Mouse (Mus musculus): ENCODE measurements around the gene Elp5. TPM values are rescaled to one million over a fixed set of nuclear protein-coding genes. Genes with fewer than 3 reads are reported as not detected.

Elp5 gene
- polyA plus RNA-seq, 1 experiment = 77.6 TPM

GRCm38 (mm10) chr11:69929712-69930111 is 52.6 kb downstream of the Elp5 start:
- Histone ChIP-seq H3K27ac (ENCODE audit: insufficient read depth, low read length) (no peak overlapping the region), H3K27me3 (ENCODE audit: control insufficient read depth, insufficient read depth, low read length, poor library complexity, severe bottlenecking) (no peaks in the 10 kb centered on the region), H3K36me3 (ENCODE audit: control insufficient read depth, insufficient read depth, low read length, poor library complexity, severe bottlenecking) (no peaks in the 10 kb centered on the region), H3K4me3 (ENCODE audit: low read depth, low read length) (no peak overlapping the region), H3K4me1 (ENCODE audit: control insufficient read depth, insufficient read depth, low read length) (no peaks in the 10 kb centered on the region), H3K9ac (ENCODE audit: low read depth, poor library complexity, severe bottlenecking) (no peak overlapping the region), H3K9me3 (replicated peaks; ENCODE audit: control insufficient read depth, insufficient read depth, low read length, poor library complexity, severe bottlenecking) (no peaks in the 10 kb centered on the region)
- no peak for TF ChIP-seq POLR2A (IDR thresholded peaks at IDR 0.05; ENCODE audit: insufficient read depth, low read length)
- no peak for TF ChIP-seq CTCF (IDR thresholded peaks at IDR 0.05; ENCODE audit: low read depth, low read length)
- no peak for TF ChIP-seq EP300 (IDR thresholded peaks at IDR 0.05; ENCODE audit: insufficient read depth, low read depth, low read length)

- Histone ChIP-seq H3K4me1 (ENCODE audit: control insufficient read depth, insufficient read depth, low read length) (no peaks in the 10 kb centered on the region), H3K36me3 (ENCODE audit: control insufficient read depth, insufficient read depth, low read length, poor library complexity, severe bottlenecking) (no peaks in the 10 kb centered on the region), H3K9ac (ENCODE audit: low read depth, poor library complexity, severe bottlenecking) (no peak overlapping the region), H3K27ac (ENCODE audit: insufficient read depth, low read length) (no peak overlapping the region), H3K4me3 (ENCODE audit: low read depth, low read length) (no peak overlapping the region), H3K9me3 (replicated peaks; ENCODE audit: control insufficient read depth, insufficient read depth, low read length, poor library complexity, severe bottlenecking) (no peaks in the 10 kb centered on the region), H3K27me3 (ENCODE audit: control insufficient read depth, insufficient read depth, low read length, poor library complexity, severe bottlenecking) (no peaks in the 10 kb centered on the region)
- TF ChIP-seq EP300 (IDR thresholded peaks at IDR 0.05; ENCODE audit: insufficient read depth, low read depth, low read length) (no peak), CTCF (IDR thresholded peaks at IDR 0.05; ENCODE audit: low read depth, low read length) (no peak), POLR2A (IDR thresholded peaks at IDR 0.05; ENCODE audit: insufficient read depth, low read length) (no peak)
Measured at GRCm38 (mm10) chr11:69927501-69927900, 54.8 kb downstream of the Elp5 start.

DNA sequence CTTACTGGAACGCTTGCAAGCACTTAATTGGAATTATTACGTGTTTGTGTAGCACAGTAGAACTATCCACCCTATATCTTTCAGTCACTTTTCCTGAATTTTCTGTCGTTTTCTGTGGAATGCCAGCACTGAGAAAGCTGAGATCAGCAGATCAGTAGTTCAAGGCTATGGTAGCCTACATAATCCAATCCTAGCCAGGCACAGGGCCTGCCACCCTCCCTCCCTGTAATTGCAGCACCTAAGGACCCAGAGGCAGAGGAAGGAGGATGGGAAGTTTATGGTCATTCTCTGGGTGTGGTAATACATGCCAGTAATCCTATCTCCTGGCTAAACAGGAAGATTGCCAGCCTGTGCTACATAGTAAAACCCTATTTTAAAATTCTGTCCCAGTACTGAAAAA is 59.5 kb downstream of the Elp5 start:
- Histone ChIP-seq H3K4me3 (ENCODE audit: low read depth, low read length) (0 out of 2 replicates have a peak overlapping the region, but pooled peaks have one; percentile 34), H3K27me3 (ENCODE audit: control insufficient read depth, insufficient read depth, low read length, poor library complexity, severe bottlenecking) (no peaks in the 10 kb centered on the region), H3K36me3 (ENCODE audit: control insufficient read depth, insufficient read depth, low read length, poor library complexity, severe bottlenecking) (peaks cover 22% of the 10 kb centered on the region), H3K4me1 (ENCODE audit: control insufficient read depth, insufficient read depth, low read length) (peaks cover 2% of the 10 kb centered on the region), H3K9me3 (replicated peaks; ENCODE audit: control insufficient read depth, insufficient read depth, low read length, poor library complexity, severe bottlenecking) (no peaks in the 10 kb centered on the region), H3K9ac (ENCODE audit: low read depth, poor library complexity, severe bottlenecking) (peak overlapping the region; percentile 85), H3K27ac (ENCODE audit: insufficient read depth, low read length) (peak overlapping the region; percentile 98)
- TF ChIP-seq EP300 (IDR thresholded peaks at IDR 0.05; ENCODE audit: insufficient read depth, low read depth, low read length) = no peak
- TF ChIP-seq POLR2A (IDR thresholded peaks at IDR 0.05; ENCODE audit: insufficient read depth, low read length) = no peak
- TF ChIP-seq CTCF (IDR thresholded peaks at IDR 0.05; ENCODE audit: low read depth, low read length) = no peak

GRCm38 (mm10) chr11:69922012-69922756 is 60.1 kb downstream of the Elp5 start:
- Histone ChIP-seq H3K27me3 (ENCODE audit: control insufficient read depth, insufficient read depth, low read length, poor library complexity, severe bottlenecking) (no peaks in the 10 kb centered on the region), H3K4me1 (ENCODE audit: control insufficient read depth, insufficient read depth, low read length) (peaks cover 2% of the 10 kb centered on the region), H3K9me3 (replicated peaks; ENCODE audit: control insufficient read depth, insufficient read depth, low read length, poor library complexity, severe bottlenecking) (no peaks in the 10 kb centered on the region), H3K9ac (ENCODE audit: low read depth, poor library complexity, severe bottlenecking) (peak overlapping the region; percentile 85), H3K4me3 (ENCODE audit: low read depth, low read length) (peak overlapping the region; percentile 94), H3K36me3 (ENCODE audit: control insufficient read depth, insufficient read depth, low read length, poor library complexity, severe bottlenecking) (peaks cover 28% of the 10 kb centered on the region), H3K27ac (ENCODE audit: insufficient read depth, low read length) (peak overlapping the region; percentile 98)
- TF ChIP-seq CTCF (IDR thresholded peaks at IDR 0.05; ENCODE audit: low read depth, low read length) = no peak
- no peak for TF ChIP-seq EP300 (IDR thresholded peaks at IDR 0.05; ENCODE audit: insufficient read depth, low read depth, low read length)
- TF ChIP-seq POLR2A (IDR thresholded peaks at IDR 0.05; ENCODE audit: insufficient read depth, low read length) = no peak

- H3K4me3 ChIP-seq (ENCODE audit: low read depth, low read length) = peak within 1 kb of the TSS; percentile 94
Measured at GRCm38 (mm10) chr11:69921114-69922011, 61.0 kb downstream of the Elp5 start, which contains the start of gene Eif5a. Eif5a (minus strand) TSS chr11:69921958.

More at GRCm38 (mm10) chr11:69921114-69922011, 61.0 kb downstream of the Elp5 start, which contains the start of gene Eif5a:
- no peaks in the 10 kb centered on the region for H3K27me3 ChIP-seq (ENCODE audit: control insufficient read depth, insufficient read depth, low read length, poor library complexity, severe bottlenecking)
- peaks cover 2% of the 10 kb centered on the region for H3K4me1 ChIP-seq (ENCODE audit: control insufficient read depth, insufficient read depth, low read length)
- no peaks in the 10 kb centered on the region for H3K9me3 ChIP-seq (replicated peaks; ENCODE audit: control insufficient read depth, insufficient read depth, low read length, poor library complexity, severe bottlenecking)
- H3K9ac ChIP-seq (ENCODE audit: low read depth, poor library complexity, severe bottlenecking) = peak within 1 kb of the TSS; percentile 99
- H3K36me3 ChIP-seq (ENCODE audit: control insufficient read depth, insufficient read depth, low read length, poor library complexity, severe bottlenecking) = peaks cover 34% of the 10 kb centered on the region
- peak; percentile 95 for TF ChIP-seq POLR2A (IDR thresholded peaks at IDR 0.05; ENCODE audit: insufficient read depth, low read length)
- peak; percentile 71; the same call in 1 of the 2 replicates for TF ChIP-seq EP300 (IDR thresholded peaks at IDR 0.05; ENCODE audit: insufficient read depth, low read depth, low read length)
- TF ChIP-seq CTCF (IDR thresholded peaks at IDR 0.05; ENCODE audit: low read depth, low read length) = peak; percentile 15
- H3K27ac ChIP-seq (ENCODE audit: insufficient read depth, low read length) = peak within 1 kb of the TSS; percentile 98

Data from ES-Bruce4 (cell line).